Mouse (Mus musculus) inflammation-experienced regulatory T-cells, adult 6 months (primary cell): ENCODE data around the gene Slc24a3. TPM values are rescaled to one million over a fixed set of nuclear protein-coding genes. Genes with fewer than 3 reads are reported as not detected.

Source experiments
- ATAC-seq: one replicate; pipeline ENCODE4 v1.8.0; 2017
- polyA plus RNA-seq, 3 experiments: library from polyadenylated mRNA; unstranded; fragments of 100-300 nt; shearing (Covaris generic); gene quantifications; one replicate each; pipeline ENCODE4 v1.2.1; 2017

The Slc24a3 gene
- polyA plus RNA-seq, 3 experiments from 2014 or later: 1.1 to 1.7 (median 1.2) TPM

- ATAC-seq: no peak
Observed at GRCm38 (mm10) chr2:145213587-145213986, 46.0 kb downstream of the Slc24a3 start.

GRCm38 (mm10) chr2:145214086-145214831 is 46.7 kb downstream of the Slc24a3 start:
- no peak for ATAC-seq

DNA sequence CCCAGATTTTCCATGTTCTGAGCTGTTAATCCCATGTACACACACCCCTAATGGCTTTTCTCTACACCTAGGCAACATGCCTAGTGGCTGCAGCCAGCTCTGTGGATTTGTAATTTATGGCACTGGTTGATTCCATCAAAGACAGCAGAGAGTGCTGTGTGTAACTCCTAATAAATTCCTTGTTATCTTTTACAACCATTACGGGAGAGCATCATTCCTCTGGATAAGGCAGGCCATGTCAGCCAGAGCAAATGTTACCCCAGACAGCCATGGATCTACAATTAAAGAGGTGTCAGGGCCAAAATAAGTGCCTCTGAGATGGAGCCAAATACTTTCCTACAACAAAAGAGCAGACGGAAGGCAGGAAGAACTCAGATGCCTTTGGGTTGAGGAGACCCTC is 49.0 kb downstream of the Slc24a3 start:
- ATAC-seq: no peak

DNA sequence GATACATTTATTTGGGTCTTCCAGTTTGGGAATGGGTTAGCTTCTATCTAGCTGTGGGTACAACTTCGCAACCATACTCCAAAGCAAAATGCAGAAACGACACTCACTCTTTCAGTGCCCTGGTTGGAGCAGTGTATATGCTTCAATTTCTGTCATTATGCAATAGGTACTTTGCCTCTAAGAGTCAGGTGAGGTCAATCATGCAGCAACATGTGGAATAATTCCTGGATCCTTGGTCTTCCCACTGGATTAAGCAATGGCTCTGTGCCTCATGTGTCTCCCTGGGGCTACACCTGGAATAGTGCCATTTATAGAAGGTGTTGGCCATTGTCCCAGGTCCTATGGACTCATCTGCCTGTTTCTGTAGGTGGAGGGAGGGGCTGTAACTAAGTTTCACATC is 49.9 kb downstream of the Slc24a3 start:
- ATAC-seq: no peak

- no peak for ATAC-seq
Observed at GRCm38 (mm10) chr2:145219246-145219645, 51.7 kb downstream of the Slc24a3 start.

DNA sequence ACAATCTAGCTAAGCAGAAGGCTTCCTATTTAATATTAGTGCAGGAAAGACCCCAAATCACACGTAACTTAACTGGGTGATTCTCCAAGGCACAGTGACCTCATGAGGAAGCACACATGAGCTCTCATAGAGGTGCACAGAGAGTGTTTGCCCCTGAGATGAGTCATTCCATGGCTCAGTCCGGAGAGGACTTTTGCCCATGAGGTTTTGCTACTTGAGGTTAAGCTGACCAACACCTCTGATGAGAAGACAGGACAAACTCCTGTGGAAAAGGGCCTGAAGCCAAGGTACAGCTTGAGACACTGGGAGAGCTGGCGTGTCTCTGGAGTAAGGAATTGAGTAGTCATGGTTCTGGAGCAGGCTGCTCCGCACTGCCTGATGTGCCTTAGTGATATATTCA is 56.1 kb downstream of the Slc24a3 start:
- ATAC-seq: no peak

GRCm38 (mm10) chr2:145225640-145226039 is 58.1 kb downstream of the Slc24a3 start:
- peak; percentile 90 for ATAC-seq

- ATAC-seq: peak; percentile 62
Observed at GRCm38 (mm10) chr2:145226100-145226499, 58.5 kb downstream of the Slc24a3 start.

- ATAC-seq: no peak
Observed at GRCm38 (mm10) chr2:145227351-145227750, 59.8 kb downstream of the Slc24a3 start.

- ATAC-seq: no peak
Observed at GRCm38 (mm10) chr2:145232764-145233484, 65.4 kb downstream of the Slc24a3 start.

DNA sequence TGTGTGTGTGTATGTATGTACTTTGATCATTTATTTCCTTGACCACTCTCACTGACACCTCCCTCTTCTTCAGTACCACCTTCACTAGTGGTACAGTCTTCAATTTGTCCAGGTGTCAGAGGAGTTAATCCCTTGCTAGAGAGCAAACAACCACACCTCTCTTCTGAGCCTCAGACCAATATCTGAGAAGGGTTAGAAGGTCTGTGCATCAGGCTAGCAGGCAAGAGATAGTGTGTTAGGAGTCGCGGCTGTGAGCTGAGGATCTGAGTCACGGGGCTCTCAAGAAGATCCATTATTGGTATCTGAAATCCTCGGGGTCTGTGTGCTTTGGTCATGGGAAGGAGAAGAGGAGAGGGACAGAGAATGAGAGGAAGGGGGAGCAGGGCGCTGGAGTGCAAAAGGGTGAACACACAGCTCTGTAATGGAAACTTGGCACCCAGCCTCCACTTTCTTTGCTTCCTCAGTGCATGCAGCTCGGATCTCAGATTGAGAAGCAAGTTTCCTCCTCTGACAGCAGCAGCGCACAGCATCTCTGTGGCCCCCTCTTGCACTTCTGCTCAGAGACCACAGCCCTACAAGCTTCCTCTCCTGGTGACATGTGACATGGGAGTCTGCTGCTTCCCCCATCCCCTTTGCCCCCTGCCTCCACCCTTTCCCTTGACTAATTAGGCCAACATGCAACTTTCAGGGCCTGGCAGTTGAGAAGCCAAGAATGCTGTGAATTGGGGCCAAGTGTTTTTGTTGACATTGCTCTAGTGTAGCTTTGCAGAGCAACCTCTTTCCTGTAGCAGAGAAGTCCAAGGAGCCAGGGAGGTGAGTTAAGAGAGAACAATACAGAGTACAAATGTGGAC is 66.2 kb downstream of the Slc24a3 start:
- ATAC-seq: peak; percentile 90

- no peak for ATAC-seq
Observed at GRCm38 (mm10) chr2:145246384-145246783, 78.8 kb downstream of the Slc24a3 start.

DNA sequence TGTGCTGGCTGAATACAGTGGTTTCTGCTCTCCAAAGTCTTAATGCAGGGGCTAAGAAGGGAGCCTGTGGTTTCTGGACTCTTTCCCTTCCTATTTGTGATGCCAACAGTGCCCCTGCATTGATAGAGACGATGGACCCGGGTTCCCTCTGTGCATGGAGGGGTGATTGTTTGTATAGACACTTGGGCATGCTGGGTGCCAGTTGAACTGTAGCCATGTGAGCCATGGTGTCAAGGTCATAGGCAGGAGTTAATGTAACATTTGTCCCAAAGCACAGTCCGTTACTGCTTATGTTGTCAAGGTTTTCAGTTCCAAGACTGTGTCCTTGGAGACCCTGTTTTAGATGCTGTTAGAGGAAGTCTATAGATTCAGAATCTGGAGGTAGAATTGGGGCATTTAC is 80.6 kb downstream of the Slc24a3 start:
- ATAC-seq: no peak

DNA sequence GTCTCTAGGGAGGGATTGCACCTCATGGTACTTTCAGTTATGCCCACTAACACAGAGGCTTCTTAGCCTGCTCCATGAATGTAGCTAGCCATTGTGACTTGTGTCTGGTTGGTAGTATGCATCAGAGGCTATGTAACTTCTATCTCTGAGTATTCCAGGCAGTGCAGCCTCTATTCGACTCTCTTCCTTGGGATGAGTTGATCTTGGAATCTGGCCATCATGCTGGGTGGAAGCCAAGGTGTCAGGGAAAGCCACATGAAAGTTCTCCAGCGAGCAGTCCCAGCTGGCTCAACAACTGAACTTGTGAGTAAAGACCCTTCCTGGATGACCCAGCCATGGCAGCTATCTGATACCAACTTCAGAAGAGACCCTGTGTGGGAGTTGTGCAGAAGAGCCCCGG is 89.8 kb downstream of the Slc24a3 start:
- no peak for ATAC-seq

- no peak for ATAC-seq
Observed at GRCm38 (mm10) chr2:145257855-145258254, 90.3 kb downstream of the Slc24a3 start.

DNA sequence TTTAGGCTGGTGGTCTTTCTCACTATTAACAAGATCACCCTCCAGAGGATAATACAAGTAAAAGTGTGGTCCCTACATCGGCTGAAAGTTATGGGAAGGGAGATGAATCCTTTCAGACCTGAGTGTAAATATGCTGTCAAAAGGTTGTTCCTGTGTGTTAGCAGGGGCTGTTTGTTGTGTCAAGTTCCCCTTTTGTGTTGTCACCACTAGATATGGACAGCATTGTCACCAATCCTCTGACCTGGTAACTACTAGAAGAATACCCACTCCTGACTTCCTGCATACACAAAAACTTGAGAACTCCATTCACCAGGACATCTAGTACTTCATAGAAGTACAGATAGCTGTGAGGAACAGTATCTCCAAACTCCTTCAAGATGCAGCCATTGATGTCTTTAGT is 93.0 kb downstream of the Slc24a3 start:
- no peak for ATAC-seq

- no peak for ATAC-seq
Observed at GRCm38 (mm10) chr2:145262153-145262552, 94.6 kb downstream of the Slc24a3 start.

DNA sequence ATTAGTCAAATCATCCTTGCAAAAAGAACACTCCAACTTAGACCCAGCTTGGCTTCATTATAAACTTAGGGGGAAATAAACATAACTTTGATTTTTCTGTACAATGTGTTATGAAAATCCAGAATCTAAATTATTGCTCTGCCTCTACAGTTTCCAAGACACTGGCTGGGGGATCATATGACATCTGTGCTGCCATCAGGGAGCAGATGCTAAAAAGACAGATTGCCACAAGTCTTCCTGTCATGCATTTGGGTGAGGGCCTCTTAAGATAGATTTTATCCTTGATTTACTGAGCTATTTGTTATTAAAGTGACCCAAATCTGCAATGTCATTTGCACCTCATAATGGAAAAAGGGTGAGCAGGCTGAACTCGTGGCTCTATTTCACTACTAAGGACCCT is 99.2 kb downstream of the Slc24a3 start:
- ATAC-seq: no peak

DNA sequence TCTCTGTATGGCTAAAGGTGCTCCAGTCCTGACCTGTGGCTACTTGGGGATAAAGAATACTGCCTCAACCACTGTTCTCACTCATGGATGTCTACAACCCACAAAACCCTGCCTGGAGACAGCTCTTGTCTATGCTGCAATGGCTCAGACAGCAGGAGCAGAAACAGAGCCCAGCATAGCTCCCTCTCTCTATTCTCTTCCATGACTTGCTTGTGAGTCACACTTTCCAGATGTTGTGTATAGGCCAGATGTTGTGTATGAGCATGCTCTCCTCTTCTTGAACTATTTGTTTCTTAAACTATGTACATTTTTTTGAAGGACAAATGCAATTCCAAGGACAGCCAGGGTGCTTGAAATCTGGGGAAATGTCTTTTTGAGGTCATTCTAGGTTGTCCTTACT is 101.4 kb downstream of the Slc24a3 start:
- ATAC-seq: no peak

GRCm38 (mm10) chr2:145269410-145269809 is 101.9 kb downstream of the Slc24a3 start:
- no peak for ATAC-seq

DNA sequence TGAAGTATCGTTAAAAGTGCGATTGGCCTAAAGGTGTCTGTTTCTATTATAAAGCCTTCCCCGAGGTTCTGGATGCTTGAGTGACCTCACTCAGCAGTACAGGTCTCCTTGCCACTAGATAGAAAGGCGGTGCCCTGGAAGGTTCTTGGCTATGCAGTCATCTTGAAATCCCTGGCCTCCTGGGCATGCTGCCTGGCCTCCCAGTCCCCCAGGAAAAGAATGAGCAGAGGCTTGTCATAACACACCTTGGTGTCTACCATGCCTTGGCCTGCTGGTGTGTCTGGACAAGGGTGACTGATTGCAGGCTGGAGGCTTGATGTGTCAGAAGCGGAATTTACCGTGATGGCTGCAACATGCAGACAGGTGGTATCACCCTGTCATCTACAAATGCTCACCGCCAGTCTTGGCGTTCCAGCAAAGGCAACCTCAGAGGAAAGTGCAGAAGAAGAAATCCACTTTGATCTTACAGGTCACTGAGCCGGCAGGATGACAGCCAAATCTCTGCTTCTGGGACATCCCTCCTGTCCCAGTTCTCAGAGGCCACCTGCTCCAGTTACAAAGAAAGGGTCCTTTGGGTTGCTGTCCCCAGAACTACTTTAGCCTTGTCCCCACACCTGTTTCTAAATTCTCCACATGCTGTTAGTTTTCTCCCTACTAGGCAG is 106.6 kb downstream of the Slc24a3 start:
- ATAC-seq: no peak

DNA sequence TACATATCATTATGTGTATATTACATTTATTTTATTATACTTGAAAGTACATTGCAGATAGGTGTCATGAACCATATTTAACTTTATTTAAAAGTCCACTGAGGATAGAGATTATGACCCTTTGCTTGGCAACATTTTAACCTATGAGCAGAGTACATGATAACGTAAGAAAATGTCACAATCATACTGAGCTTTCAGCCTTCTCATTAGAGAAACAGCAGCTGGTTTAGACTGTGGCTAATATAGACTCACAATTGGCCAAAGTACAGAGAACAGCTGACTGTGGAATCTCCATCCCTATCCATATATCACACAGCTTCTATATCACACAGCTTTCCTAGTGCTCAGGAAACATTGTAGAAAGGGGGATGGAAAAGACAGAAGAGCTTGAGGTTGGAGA is 111.8 kb downstream of the Slc24a3 start:
- no peak for ATAC-seq

GRCm38 (mm10) chr2:145283746-145284145 is 116.2 kb downstream of the Slc24a3 start:
- ATAC-seq: no peak
